17 mouse cellular contexts compared by ENCODE assay signal in genomic region chr2:131862617-131863275, GRCm38 (mm10). TPM values are rescaled to one million over a fixed set of nuclear protein-coding genes. Genes with fewer than 3 reads are reported as not detected.
DNase-seq lines count a peak whose midpoint lies in the region; ATAC-seq and TF ChIP-seq lines count a peak whose summit lies in the region.
"Had no signal": no experiment of that assay in that cellular context is flagged by ENCODE, and none has a peak within 500 bp of the region (broad histone marks: within the 10 kb centered on the region; RNA-seq: fewer than 3 reads in every experiment).

No protein-coding gene starts in this region.

- no peaks in the 10 kb centered on the region for H3K9me3 ChIP-seq in neural tube, embryonic 11.5 days (ENCODE audit: control insufficient read depth, low read length)
- no peaks in the 10 kb centered on the region for H3K9me3 ChIP-seq in forebrain, postnatal 0 days (ENCODE audit: low read length)
- no peaks in the 10 kb centered on the region for H3K9me3 ChIP-seq in midbrain, embryonic 15.5 days
- H3K9me3 ChIP-seq: heart, embryonic 15.5 days; limb, embryonic 13.5 days had no signal

- TF ChIP-seq CTCF in forebrain, postnatal 0 days (IDR thresholded peaks at IDR 0.05; ENCODE audit: low read depth): peak; percentile 47

- H3K4me3 ChIP-seq in neural tube, embryonic 11.5 days (ENCODE audit: low read depth, low read length): no peak overlapping the region
- no peak overlapping the region for H3K4me3 ChIP-seq in forebrain, postnatal 0 days (ENCODE audit: low read depth, low read length)
- no peak overlapping the region for H3K4me3 ChIP-seq in midbrain, embryonic 15.5 days
- H3K4me3 ChIP-seq: heart, embryonic 15.5 days; limb, embryonic 13.5 days had no signal

- no peaks in the 10 kb centered on the region for H3K27me3 ChIP-seq in neural tube, embryonic 11.5 days (ENCODE audit: control insufficient read depth, insufficient read depth, low read length)
- no peaks in the 10 kb centered on the region for H3K27me3 ChIP-seq in forebrain, postnatal 0 days (ENCODE audit: insufficient read depth, low read length)
- no peaks in the 10 kb centered on the region for H3K27me3 ChIP-seq in midbrain, embryonic 15.5 days (replicated peaks)
- H3K27me3 ChIP-seq: limb, embryonic 13.5 days had no signal

- no peaks in the 10 kb centered on the region for H3K36me3 ChIP-seq in neural tube, embryonic 11.5 days (ENCODE audit: control insufficient read depth, insufficient read depth, low read length)
- H3K36me3 ChIP-seq in forebrain, postnatal 0 days (ENCODE audit: insufficient read depth): no peaks in the 10 kb centered on the region
- H3K36me3 ChIP-seq in midbrain, embryonic 15.5 days (replicated peaks): no peaks in the 10 kb centered on the region
- H3K36me3 ChIP-seq: heart, embryonic 15.5 days; limb, embryonic 13.5 days had no signal

- 50% methylated on average over 3 of the region's 3 CpGs for WGBS in neural tube, embryonic 11.5 days
- 20% methylated on average over 3 of the region's 3 CpGs for WGBS in forebrain, postnatal 0 days
- 25% methylated on average over 3 of the region's 3 CpGs for WGBS in midbrain, embryonic 15.5 days

- no peak overlapping the region for H3K27ac ChIP-seq in neural tube, embryonic 11.5 days (ENCODE audit: low read depth, low read length)
- H3K27ac ChIP-seq in forebrain, postnatal 0 days (ENCODE audit: low read depth, low read length): peak overlapping the region; percentile 82
- H3K27ac ChIP-seq in midbrain, embryonic 15.5 days: peak overlapping the region; percentile 54; the same call in 1 of the 2 replicates
- H3K27ac ChIP-seq: heart, embryonic 15.5 days; limb, embryonic 13.5 days had no signal

- DNase-seq in neural tube, embryonic 11.5 days (ENCODE audit: low spot score): peak; percentile 24
- no peak for DNase-seq in neural tube, embryonic 10.5 days (ENCODE audit: extremely low spot score, low spot score)
- peak; percentile 82 for DNase-seq in forebrain, postnatal 0 days
- no peak for DNase-seq in left cerebral cortex, adult 18-20 months (ENCODE audit: low spot score in 2 of 2)
- no peak for DNase-seq in spleen, adult 12 weeks (ENCODE audit: low spot score)
- DNase-seq in ovary, postnatal 36 days (ENCODE audit: low spot score): no peak
- DNase-seq: adrenal gland, postnatal 14 days; cerebellum, adult 11-12 months; lung, adult 2 months had no signal

- ATAC-seq in neural tube, embryonic 11.5 days (ENCODE audit: insufficient read depth, low FRiP score, low TSS enrichment): peak; percentile 45; the same call in 1 of the 2 replicates
- peak; percentile 89 for ATAC-seq in forebrain, postnatal 0 days
- peak; percentile 83 for ATAC-seq in midbrain, embryonic 15.5 days (replicated peaks)
- ATAC-seq: intestine, postnatal 0 days; Patski had no signal

- H3K4me1 ChIP-seq in neural tube, embryonic 11.5 days (ENCODE audit: control insufficient read depth, insufficient read depth, low read length): no peaks in the 10 kb centered on the region
- peaks cover 11% of the 10 kb centered on the region for H3K4me1 ChIP-seq in forebrain, postnatal 0 days (ENCODE audit: insufficient read depth)
- peaks cover 5% of the 10 kb centered on the region; the same call in 1 of the 2 replicates for H3K4me1 ChIP-seq in midbrain, embryonic 15.5 days
- H3K4me1 ChIP-seq: heart, embryonic 15.5 days; limb, embryonic 13.5 days had no signal

- no peak overlapping the region for H3K4me2 ChIP-seq in neural tube, embryonic 11.5 days (ENCODE audit: low read depth)
- no peak overlapping the region for H3K4me2 ChIP-seq in forebrain, postnatal 0 days (ENCODE audit: low read depth)
- H3K4me2 ChIP-seq in midbrain, embryonic 15.5 days: no peak overlapping the region
- H3K4me2 ChIP-seq: heart, embryonic 15.5 days; limb, embryonic 13.5 days had no signal

- H3K9ac ChIP-seq in neural tube, embryonic 11.5 days (ENCODE audit: low read length): no peak overlapping the region
- H3K9ac ChIP-seq in forebrain, postnatal 0 days: no peak overlapping the region
- no peak overlapping the region for H3K9ac ChIP-seq in midbrain, embryonic 15.5 days
- H3K9ac ChIP-seq: heart, embryonic 15.5 days; limb, embryonic 13.5 days had no signal

RNA-seq across cellular contexts. Expression of gene Erv3, which starts 3.2 kb away (rescaled TPM):
- not detected in 2 replicates for polyA plus RNA-seq in neural tube, embryonic 11.5 days (2014; fragmentation: Nextera tagmentation; extraction: Ambion mirVana)
- total RNA-seq in forebrain, postnatal 0 days (2014; rRNA removed): not detected in 2 replicates
- 0.06 TPM in 1 of 2 replicates, not detected in the other for polyA plus RNA-seq in forebrain, postnatal 0 days (2015; fragmentation: Nextera tagmentation; extraction: Ambion mirVana)
- polyA plus RNA-seq in midbrain, embryonic 15.5 days (2015; fragmentation: Nextera tagmentation; extraction: Ambion mirVana): not detected in 2 replicates
- total RNA-seq in left cerebral cortex, adult 18-20 months (2021): under 1 TPM; 0.09 to 0.23 TPM
- total RNA-seq: adrenal gland, postnatal 14 days; gastrocnemius, adult 8-10 months had no signal
- polyA plus RNA-seq: heart, embryonic 15.5 days; intestine, postnatal 0 days; limb, embryonic 13.5 days; lung, adult 2 months; Patski; small intestine, adult 2 months had no signal

RNA-seq across cellular contexts. Expression of gene Prnp, which starts 47.0 kb away (rescaled TPM):
- polyA plus RNA-seq in neural tube, embryonic 11.5 days (2014; fragmentation: Nextera tagmentation; extraction: Ambion mirVana): 31.7 and 33.1 TPM in 2 replicates
- total RNA-seq in forebrain, postnatal 0 days (2014; rRNA removed): 352 and 356 TPM in 2 replicates
- 353 and 423 TPM in 2 replicates for polyA plus RNA-seq in forebrain, postnatal 0 days (2015; fragmentation: Nextera tagmentation; extraction: Ambion mirVana)
- 157 and 158 TPM in 2 replicates for polyA plus RNA-seq in midbrain, embryonic 15.5 days (2015; fragmentation: Nextera tagmentation; extraction: Ambion mirVana)
- 100 to 1,000 TPM; 867 to 903 TPM for total RNA-seq in left cerebral cortex, adult 18-20 months (2021)

RNA-seq across cellular contexts. Expression of gene Prn, which starts 47.0 kb away (rescaled TPM):
- polyA plus RNA-seq in neural tube, embryonic 11.5 days (2014; fragmentation: Nextera tagmentation; extraction: Ambion mirVana): 0.62 TPM in 1 of 2 replicates, not detected in the other
- total RNA-seq in forebrain, postnatal 0 days (2014; rRNA removed): 0.76 TPM in 1 of 2 replicates, not detected in the other
- polyA plus RNA-seq in forebrain, postnatal 0 days (2015; fragmentation: Nextera tagmentation; extraction: Ambion mirVana): 0.33 TPM in 1 of 2 replicates, not detected in the other
- not detected in 2 replicates for polyA plus RNA-seq in midbrain, embryonic 15.5 days (2015; fragmentation: Nextera tagmentation; extraction: Ambion mirVana)
- not detected for total RNA-seq in left cerebral cortex, adult 18-20 months (2021)
- total RNA-seq: gastrocnemius, adult 8-10 months; layer of hippocampus, adult 18-20 months had no signal
- polyA plus RNA-seq: heart, embryonic 15.5 days; intestine, postnatal 0 days; limb, embryonic 13.5 days; lung, adult 2 months; Patski; small intestine, adult 2 months had no signal

Comparison
In these comparisons a context has a peak if more than half of its experiments do, and no peak if none do; other contexts are left out.
1. DNase-seq: peak in neural tube, embryonic 11.5 days (single experiment) and forebrain, postnatal 0 days (single experiment); none in neural tube, embryonic 10.5 days (single experiment), left cerebral cortex, adult 18-20 months (0 of 2), spleen, adult 12 weeks (single experiment) and ovary, postnatal 36 days (single experiment).
2. Peak in every context shown above with its lines, with median percentiles within 50 percentile points of each other: ATAC-seq.